Mouse (Mus musculus): ENCODE results near the gene Zmiz2. TPM values are rescaled to one million over a fixed set of nuclear protein-coding genes. Genes with fewer than 3 reads are reported as not detected.
A peak's percentile ranks its signal among the peaks of the same experiment; 100 is the strongest.
"Not testable (repeated sequence)": the region's sequence is repeated elsewhere in the genome, so short reads cannot be mapped to it uniquely, and the experiment has no call there.

The Zmiz2 gene
- total RNA-seq, 2 experiments from 2014 or later: 222 to 224 TPM

GRCm38 (mm10) chr11:6393866-6394265 lies 5.0 kb downstream of the Zmiz2 start:
- intact Hi-C loops (cut with DNase I): no loop called here
- DNase-seq (ENCODE audit: low spot score in 2 of 2): no peak

DNA sequence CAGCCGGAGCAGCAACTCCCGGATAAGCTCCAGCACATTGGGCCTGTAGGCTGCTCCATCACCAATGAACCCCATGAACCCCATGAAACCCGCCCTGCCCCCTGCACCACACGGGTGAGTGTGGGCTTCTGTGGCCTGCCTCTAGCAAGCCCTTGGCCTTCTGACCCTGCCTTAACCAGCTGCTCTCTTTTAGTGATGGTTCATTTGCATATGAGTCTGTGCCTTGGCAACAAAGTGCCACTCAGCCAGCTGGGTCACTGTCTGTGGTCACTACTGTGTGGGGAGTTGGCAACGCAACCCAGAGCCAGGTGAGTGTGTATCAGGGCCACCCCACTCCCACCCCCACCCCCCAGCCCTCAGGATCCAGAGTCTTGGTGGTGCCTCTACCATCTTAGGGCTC lies 6.7 kb downstream of the Zmiz2 start:
- DNase-seq (ENCODE audit: low spot score in 2 of 2): no peak
- intact Hi-C loops (cut with DNase I): no loop called here

GRCm38 (mm10) chr11:6398141-6398540 lies 9.3 kb downstream of the Zmiz2 start:
- intact Hi-C loops (cut with DNase I): no loop called here
- no peak for DNase-seq (ENCODE audit: low spot score in 2 of 2)

DNA sequence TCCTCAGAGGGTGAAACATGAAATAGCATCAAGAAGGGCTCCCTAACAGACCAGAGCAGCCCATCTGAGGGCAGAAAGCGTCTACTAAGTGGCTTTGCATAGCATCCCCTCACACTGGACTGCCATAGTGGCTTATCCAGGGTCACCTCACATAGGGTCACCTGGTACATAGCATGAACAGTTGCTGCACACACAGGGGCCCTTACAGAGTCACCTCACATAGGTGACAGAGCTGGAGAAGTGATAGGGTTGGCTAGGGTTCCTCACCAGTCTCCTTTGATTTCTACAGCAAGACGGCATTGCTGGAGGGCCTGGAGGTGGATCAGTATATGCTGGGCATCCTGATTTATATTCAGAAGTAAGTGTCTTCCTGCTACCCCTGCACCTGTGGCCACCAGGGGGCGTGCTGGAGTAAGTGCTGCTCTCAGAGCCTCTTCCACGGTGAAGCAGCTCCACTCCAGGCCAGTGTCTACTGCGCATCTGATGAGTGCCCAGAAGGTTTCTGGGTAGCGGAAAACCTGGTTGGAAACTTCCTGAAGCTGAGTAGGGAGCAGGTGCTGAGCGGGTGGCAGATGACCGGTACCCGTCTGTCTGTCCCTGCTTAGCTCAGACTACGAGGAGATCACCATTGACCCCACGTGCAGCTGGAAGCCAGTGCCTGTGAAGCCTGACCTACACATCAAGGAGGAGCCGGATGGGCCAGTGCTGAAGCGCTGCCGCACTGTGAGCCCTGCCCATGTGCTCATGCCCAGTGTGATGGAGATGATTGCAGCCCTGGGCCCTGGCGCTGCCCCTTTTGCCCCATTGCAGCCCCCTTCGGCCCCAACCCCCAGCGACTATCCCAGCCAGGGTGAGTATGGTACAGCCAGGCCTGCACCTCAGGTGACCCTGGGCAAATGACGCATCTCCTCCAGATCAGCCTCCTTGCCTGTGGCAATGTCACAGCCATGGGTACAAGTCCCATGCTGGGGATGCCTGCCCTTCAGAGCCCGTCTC lies 13.9 kb downstream of the Zmiz2 start:
- intact Hi-C loops (cut with DNase I): loop anchor here (5.0 kb wide), 1 partner anchor 36 kb away; no protein-coding TSS in a partner anchor
- peak in 1 of 2 experiments; percentile 64 for DNase-seq (ENCODE audit: low spot score in 2 of 2)

- DNase-seq (ENCODE audit: low spot score in 2 of 2): no peak
- intact Hi-C loops (cut with DNase I): loop anchor here (5.0 kb wide), 1 partner anchor 37 kb away; no protein-coding TSS in a partner anchor
These were observed 15.0 kb downstream of the Zmiz2 start for GRCm38 (mm10) chr11:6403830-6404405.

DNA sequence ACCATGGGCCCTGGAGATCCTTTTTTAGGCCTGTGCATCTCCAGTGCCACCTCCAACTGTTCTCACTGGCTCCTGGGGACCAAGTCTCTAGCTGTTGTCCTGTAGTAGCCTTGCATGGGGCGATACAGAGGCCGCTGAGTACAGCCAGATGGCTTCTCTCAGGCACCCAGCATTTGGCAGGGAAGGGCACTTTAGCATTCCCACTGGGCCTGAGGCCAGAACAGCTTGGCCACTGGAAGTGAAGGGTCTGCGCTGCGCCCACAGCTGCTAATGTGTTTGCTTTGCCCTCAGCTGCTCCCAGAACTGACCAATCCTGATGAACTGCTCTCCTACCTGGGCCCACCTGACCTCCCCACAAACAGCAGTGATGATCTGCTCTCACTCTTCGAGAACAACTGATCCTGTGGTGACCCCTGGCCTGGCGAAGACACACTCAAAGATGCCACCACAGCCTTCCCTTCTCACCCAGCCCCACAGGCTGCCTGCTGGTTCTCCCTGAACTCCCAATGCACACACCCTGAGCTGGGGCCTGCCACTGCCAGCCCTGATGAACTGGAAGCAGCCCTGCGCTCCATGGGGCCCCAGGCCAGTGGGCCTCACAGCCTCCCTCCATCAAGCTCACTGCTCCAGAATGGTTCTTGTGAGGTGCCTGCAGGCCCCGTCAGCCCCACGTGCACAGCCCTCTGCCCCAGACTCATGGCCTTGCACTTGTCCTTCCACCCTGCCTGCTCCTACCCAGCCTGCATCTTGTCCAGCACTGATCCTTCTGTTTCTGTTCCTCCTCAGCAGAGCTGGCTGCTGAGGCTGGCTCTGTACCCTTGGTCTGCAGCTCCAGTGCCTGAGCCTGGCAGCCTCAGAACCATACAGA lies 16.1 kb downstream of the Zmiz2 start:
- peak in 1 of 2 experiments; percentile 12 for DNase-seq (ENCODE audit: low spot score in 2 of 2)
- intact Hi-C loops (cut with DNase I): loop anchor here (5.0 kb wide), 1 partner anchor 38 kb away; no protein-coding TSS in a partner anchor

GRCm38 (mm10) chr11:6405591-6406081 lies 16.8 kb downstream of the Zmiz2 start:
- intact Hi-C loops (cut with DNase I): no loop called here
- peak in 1 of 2 experiments; percentile 41 for DNase-seq (ENCODE audit: low spot score in 2 of 2)

GRCm38 (mm10) chr11:6406251-6407161 lies 17.6 kb downstream of the Zmiz2 start:
- intact Hi-C loops (cut with DNase I): no loop called here
- peak; percentile 62 to 73 for DNase-seq (ENCODE audit: low spot score in 2 of 2)

DNA sequence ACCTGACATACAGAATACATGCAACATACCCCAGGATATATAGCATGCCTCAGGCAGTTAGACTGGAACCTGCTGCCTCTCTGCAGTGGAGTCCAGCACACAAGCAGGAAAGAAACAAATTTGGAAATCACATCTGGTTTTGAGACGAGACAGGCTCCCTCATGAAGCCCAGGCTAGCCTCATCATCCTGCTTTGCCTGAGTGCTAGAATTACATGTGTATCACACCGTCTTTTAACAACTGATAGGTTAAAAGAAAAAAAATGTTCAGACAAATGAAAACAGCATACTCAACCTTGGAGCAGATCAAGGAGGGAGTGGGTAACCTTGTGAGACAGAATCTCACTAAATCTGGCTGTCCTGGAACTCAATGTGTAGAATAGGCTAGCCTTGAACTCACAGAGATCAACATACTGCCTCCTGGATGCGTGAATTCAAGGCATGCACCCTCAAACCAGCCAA lies 18.3 kb downstream of the Zmiz2 start:
- intact Hi-C loops (cut with DNase I): no loop called here
- no peak for DNase-seq (ENCODE audit: low spot score in 2 of 2)

DNA sequence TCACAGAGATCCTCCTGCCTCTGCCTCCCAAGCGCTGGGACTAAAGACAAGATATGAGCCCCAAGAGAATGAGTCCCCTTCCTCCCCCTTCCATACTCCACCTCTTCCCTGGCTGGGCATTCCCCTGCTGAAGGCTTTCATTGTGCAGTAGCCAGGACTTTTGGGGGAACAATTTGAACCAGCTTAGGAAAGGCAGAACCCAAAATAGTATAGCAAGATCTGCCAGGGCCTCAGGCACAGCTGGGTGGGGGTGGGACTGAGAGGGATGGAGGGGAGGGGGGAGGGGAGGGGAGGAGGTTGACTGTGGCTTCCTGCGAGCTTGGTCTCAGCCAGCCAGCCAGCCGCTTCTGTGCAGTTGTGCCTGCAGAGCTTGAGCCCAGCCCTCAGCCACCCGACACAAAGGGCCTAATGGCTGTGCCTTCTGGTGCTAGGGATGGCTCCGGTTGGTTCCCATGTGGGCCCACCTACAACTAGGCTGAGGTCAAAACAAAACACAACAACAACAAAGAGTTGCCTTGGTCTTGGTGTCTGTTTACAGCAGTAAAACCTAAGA lies 21.3 kb downstream of the Zmiz2 start:
- intact Hi-C loops (cut with DNase I): no loop called here
- DNase-seq (ENCODE audit: low spot score in 2 of 2): no peak

GRCm38 (mm10) chr11:6410755-6411154 lies 21.9 kb downstream of the Zmiz2 start:
- intact Hi-C loops (cut with DNase I); DNase-seq (ENCODE audit: low spot score in 2 of 2): not testable (repeated sequence)

DNA sequence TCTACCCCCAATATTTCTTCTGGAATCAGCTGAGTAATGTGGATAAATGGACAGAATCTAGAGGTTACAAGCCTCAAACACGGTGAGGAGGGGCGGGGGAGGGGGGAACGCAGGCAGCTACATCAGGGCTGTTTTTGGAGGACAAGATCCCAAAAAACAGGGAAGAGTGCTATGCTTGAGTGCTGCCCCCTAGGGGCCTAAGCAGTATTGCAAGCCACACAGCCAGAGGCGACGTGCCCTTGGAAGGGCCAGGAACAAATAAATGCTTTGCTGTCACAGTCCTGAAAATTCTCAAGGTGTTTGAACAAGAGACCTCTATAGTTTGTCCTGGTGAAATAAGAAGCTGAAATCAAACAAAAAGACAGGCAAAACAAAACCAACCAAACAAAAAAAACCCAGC lies 22.8 kb downstream of the Zmiz2 start:
- intact Hi-C loops (cut with DNase I): no loop called here
- peak; percentile 74 to 81 for DNase-seq (ENCODE audit: low spot score in 2 of 2)

GRCm38 (mm10) chr11:6413264-6413663 lies 24.4 kb downstream of the Zmiz2 start:
- DNase-seq (ENCODE audit: low spot score in 2 of 2): no peak
- intact Hi-C loops (cut with DNase I): no loop called here

DNA sequence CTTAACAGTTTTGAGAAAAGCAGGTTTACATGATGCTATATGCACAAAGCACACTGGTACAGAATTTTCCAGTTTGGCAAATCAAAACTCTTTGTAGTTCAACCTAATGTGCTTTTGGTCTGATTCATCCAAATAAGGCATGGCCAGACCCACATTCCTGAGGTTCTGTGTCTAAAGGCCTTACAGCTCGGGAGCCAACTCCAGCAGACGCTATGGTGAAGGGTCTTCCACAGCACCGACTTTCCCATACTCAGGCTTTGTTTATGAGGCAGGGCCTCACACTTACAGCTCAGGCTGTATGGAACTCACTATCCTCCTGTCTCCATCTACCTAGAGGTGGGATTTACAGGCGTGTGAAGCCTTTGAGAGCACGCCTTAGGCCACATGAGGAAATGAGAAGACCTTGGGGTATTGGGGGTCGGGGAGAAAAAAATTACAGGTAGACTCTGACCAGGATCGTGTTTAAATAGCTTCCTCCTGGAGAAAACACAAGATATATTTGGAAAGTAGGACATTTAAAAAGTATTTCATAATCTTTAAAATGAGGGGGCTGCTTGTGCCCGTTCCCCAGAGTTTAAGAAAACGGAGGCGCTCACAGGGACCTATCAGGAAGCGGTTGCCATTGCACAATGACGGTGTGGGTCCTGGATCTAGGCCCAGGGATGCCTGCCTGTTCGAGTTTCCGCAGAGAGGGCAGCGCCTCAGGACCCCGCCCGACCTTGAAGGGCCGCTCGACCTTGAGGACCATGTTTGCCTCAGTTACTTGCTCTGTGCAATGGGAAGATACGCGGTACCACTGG lies 26.1 kb downstream of the Zmiz2 start, which contains the start of gene Ppia:
Ppia (plus strand) TSS at position 693 of the 800 bp plus-strand sequence.
- intact Hi-C loops (cut with DNase I): no loop called here
- no peak for DNase-seq (ENCODE audit: low spot score in 2 of 2)

- DNase-seq (ENCODE audit: low spot score in 2 of 2): peak; percentile 99
- intact Hi-C loops (cut with DNase I): no loop called here
These were observed 26.9 kb downstream of the Zmiz2 start for GRCm38 (mm10) chr11:6415551-6416404.

DNA sequence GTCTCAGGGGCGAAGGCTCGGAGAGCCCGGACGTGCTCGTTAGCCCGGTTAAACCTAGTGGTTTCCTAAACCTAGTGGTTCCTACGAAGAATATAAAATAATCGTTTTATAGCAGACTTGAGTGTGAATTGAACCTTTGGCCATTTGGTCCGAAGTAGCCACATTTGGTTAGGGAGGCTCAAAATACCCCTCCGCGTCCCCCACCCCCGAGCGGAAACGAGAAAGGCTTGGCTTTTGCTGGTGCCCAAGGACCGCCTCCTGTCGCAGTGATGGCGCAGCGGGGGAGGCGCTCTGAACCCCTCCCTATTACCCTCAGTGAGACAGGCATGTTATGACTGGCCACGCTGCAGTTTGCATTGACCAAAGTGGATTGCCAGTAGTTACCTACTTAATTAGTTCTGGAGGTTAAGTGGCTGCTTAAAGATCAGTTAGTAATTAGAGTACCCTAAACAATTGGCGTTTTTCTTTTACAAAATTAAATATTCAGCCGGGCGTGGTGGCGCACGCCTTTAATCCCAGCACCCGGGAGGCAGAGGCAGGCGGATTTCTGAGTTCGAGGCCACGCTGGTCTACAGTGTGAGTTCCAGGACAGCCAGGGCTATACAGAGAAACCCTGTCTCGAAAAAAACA lies 27.6 kb downstream of the Zmiz2 start:
- intact Hi-C loops (cut with DNase I): no loop called here

More for the DNA sequence above, 27.6 kb downstream of the Zmiz2 start:
- peak; percentile 81 for DNase-seq (ENCODE audit: low spot score in 2 of 2)
